27 mouse cellular contexts compared by ENCODE assay signal in the genomic region with DNA sequence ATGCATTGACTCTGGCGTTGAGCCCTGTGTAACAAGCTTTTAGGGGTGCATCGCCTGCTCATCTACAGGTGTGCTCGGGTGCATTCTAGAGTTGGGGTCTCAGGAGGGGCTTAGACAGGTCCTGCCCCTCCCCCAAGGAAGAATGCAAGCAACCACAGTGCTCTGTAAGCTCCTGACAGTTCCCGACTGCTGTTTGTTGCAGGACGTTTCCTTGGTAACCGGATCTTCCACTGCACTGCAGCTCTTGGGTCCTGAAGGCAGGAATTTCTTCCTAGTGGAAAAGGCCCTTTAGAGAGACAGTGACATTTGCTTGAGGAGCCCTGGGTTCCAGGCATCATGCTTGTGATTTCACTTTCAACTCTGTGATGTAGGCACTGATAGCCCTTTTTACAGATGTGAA. TPM values are rescaled to one million over a fixed set of nuclear protein-coding genes. Genes with fewer than 3 reads are reported as not detected.
DNase-seq lines count a peak whose midpoint lies in the region; ATAC-seq lines count a peak whose summit lies in the region.
"Had no signal": no experiment of that assay in that cellular context is flagged by ENCODE, and none has a peak within 500 bp of the region (broad histone marks: within the 10 kb centered on the region; RNA-seq: fewer than 3 reads in every experiment).

No protein-coding gene starts in this region.

- DNase-seq in forebrain, embryonic 14.5 days (ENCODE audit: low spot score) = peak; percentile 26
- DNase-seq in layer of hippocampus, adult 8-10 months (ENCODE audit: low spot score in 2 of 2) = peak; percentile 21 to 29
- DNase-seq in layer of hippocampus, postnatal 25 days (ENCODE audit: extremely low spot score in 1 of 2, low spot score in 1 of 2) = no peak
- peak; percentile 26 for DNase-seq in retina, postnatal 1 day
- DNase-seq in retina, embryonic 14.5 days (ENCODE audit: low spot score) = no peak
- peak; percentile 20 to 22 for DNase-seq in layer of hippocampus, postnatal 10 days (ENCODE audit: low spot score in 2 of 2)
- DNase-seq in thymus, postnatal 14 days = no peak
- DNase-seq: adrenal gland, postnatal 25 days; cerebellum, adult 2 months; cerebellum, postnatal 36 days; gastrocnemius, postnatal 10 days; heart, adult 2 months; kidney, adult 11 months; liver, postnatal 0 days; lung, postnatal 10 days had no signal

- no peaks in the 10 kb centered on the region for H3K9me3 ChIP-seq in forebrain, embryonic 14.5 days (replicated peaks; ENCODE audit: control insufficient read depth, low read length)
- no peaks in the 10 kb centered on the region for H3K9me3 ChIP-seq in forebrain, embryonic 16.5 days (ENCODE audit: control insufficient read depth, low read length)
- H3K9me3 ChIP-seq: embryonic facial prominence, embryonic 12.5 days; forebrain, embryonic 15.5 days; G1E; heart, embryonic 15.5 days; limb, embryonic 10.5 days; neural tube, embryonic 12.5 days had no signal

- H3K4me1 ChIP-seq in forebrain, embryonic 14.5 days (ENCODE audit: control insufficient read depth, insufficient read depth, low read length) = no peaks in the 10 kb centered on the region
- H3K4me1 ChIP-seq in forebrain, embryonic 16.5 days (replicated peaks; ENCODE audit: control insufficient read depth, insufficient read depth, low read length) = no peaks in the 10 kb centered on the region
- H3K4me1 ChIP-seq: embryonic facial prominence, embryonic 12.5 days; forebrain, embryonic 15.5 days; heart, embryonic 15.5 days; limb, embryonic 10.5 days; neural tube, embryonic 12.5 days had no signal

- ATAC-seq in forebrain, embryonic 14.5 days = no peak
- no peak for ATAC-seq in forebrain, embryonic 16.5 days
- ATAC-seq: forebrain, embryonic 15.5 days; liver, postnatal 0 days had no signal

- H3K27me3 ChIP-seq in forebrain, embryonic 14.5 days (replicated peaks; ENCODE audit: control insufficient read depth, insufficient read depth, low read length) = no peaks in the 10 kb centered on the region
- no peaks in the 10 kb centered on the region for H3K27me3 ChIP-seq in forebrain, embryonic 16.5 days (replicated peaks; ENCODE audit: control insufficient read depth, insufficient read depth, low read length)
- H3K27me3 ChIP-seq: embryonic facial prominence, embryonic 12.5 days; forebrain, embryonic 15.5 days; heart, embryonic 15.5 days; neural tube, embryonic 12.5 days had no signal

- 69% methylated on average over 6 of the region's 6 CpGs for WGBS in forebrain, embryonic 14.5 days
- WGBS in forebrain, embryonic 16.5 days = 68% methylated on average over 6 of the region's 6 CpGs

- 0 out of 2 replicates have a peak, but pooled peaks cover 7% of the 10 kb centered on the region for H3K36me3 ChIP-seq in forebrain, embryonic 14.5 days (ENCODE audit: control insufficient read depth, insufficient read depth, low read length)
- H3K36me3 ChIP-seq in forebrain, embryonic 16.5 days (ENCODE audit: control insufficient read depth, insufficient read depth) = no peaks in the 10 kb centered on the region
- H3K36me3 ChIP-seq: forebrain, embryonic 15.5 days; heart, embryonic 15.5 days; neural tube, embryonic 12.5 days had no signal

- H3K4me3 ChIP-seq in forebrain, embryonic 14.5 days (ENCODE audit: low read depth, low read length) = no peak overlapping the region
- no peak overlapping the region for H3K4me3 ChIP-seq in forebrain, embryonic 16.5 days (replicated peaks; ENCODE audit: low read length)
- H3K4me3 ChIP-seq: embryonic facial prominence, embryonic 12.5 days; erythroblast, embryonic 14.5 days; forebrain, embryonic 15.5 days; heart, adult 2 months; heart, embryonic 15.5 days; limb, embryonic 10.5 days; neural tube, embryonic 12.5 days had no signal

- H3K27ac ChIP-seq in forebrain, embryonic 14.5 days (ENCODE audit: low read depth, low read length) = no peak overlapping the region
- H3K27ac ChIP-seq in forebrain, embryonic 16.5 days (ENCODE audit: low read length) = no peak overlapping the region
- H3K27ac ChIP-seq: embryonic facial prominence, embryonic 12.5 days; forebrain, embryonic 15.5 days; heart, adult 2 months; heart, embryonic 15.5 days; limb, embryonic 10.5 days; neural tube, embryonic 12.5 days; stomach, postnatal 0 days had no signal

- no peak overlapping the region for H3K4me2 ChIP-seq in forebrain, embryonic 14.5 days (ENCODE audit: low read length)
- H3K4me2 ChIP-seq in forebrain, embryonic 16.5 days (ENCODE audit: low read length) = no peak overlapping the region
- H3K4me2 ChIP-seq: embryonic facial prominence, embryonic 12.5 days; forebrain, embryonic 15.5 days; heart, embryonic 15.5 days; neural tube, embryonic 12.5 days had no signal

- no peak overlapping the region for H3K9ac ChIP-seq in forebrain, embryonic 14.5 days (ENCODE audit: low read length)
- no peak overlapping the region for H3K9ac ChIP-seq in forebrain, embryonic 16.5 days (replicated peaks; ENCODE audit: low read depth, low read length)
- H3K9ac ChIP-seq: embryonic facial prominence, embryonic 12.5 days; forebrain, embryonic 15.5 days; heart, embryonic 15.5 days; liver, postnatal 0 days; neural tube, embryonic 12.5 days had no signal

RNA-seq across cellular contexts. Expression of a gene that starts 17.2 kb away (rescaled TPM):
- polyA plus RNA-seq in forebrain, embryonic 14.5 days (2014; fragmentation: Nextera tagmentation; extraction: Ambion mirVana) = not detected in 2 replicates
- not detected in 2 replicates for polyA plus RNA-seq in forebrain, embryonic 16.5 days (2015; fragmentation: Nextera tagmentation; extraction: Ambion mirVana)
- total RNA-seq in layer of hippocampus, adult 8-10 months (2022) = under 1 TPM in 1 of 4 experiments, not detected in 3; 0.20 TPM
- total RNA-seq in layer of hippocampus, postnatal 25 days (2021) = not detected
- not detected for total RNA-seq in layer of hippocampus, postnatal 10 days (2021)
- total RNA-seq: adrenal gland, postnatal 25 days; G1E; gastrocnemius, postnatal 10 days; heart, adult 2 months; hematopoietic stem cell, adult 5-6 weeks; liver, adult 2 months; megakaryocyte progenitor cell, adult 5-6 weeks had no signal
- polyA plus RNA-seq: cerebellum, adult 2 months; embryonic facial prominence, embryonic 12.5 days; erythroblast, embryonic 14.5 days; G1E; limb, embryonic 10.5 days; liver, adult 2 months; liver, postnatal 0 days; neural tube, embryonic 12.5 days; stomach, postnatal 0 days had no signal

RNA-seq across cellular contexts. Expression of a gene that starts 19.3 kb away (rescaled TPM):
- polyA plus RNA-seq in forebrain, embryonic 14.5 days (2014; fragmentation: Nextera tagmentation; extraction: Ambion mirVana) = 25.9 and 27.5 TPM in 2 replicates
- 26.5 and 32.7 TPM in 2 replicates for polyA plus RNA-seq in forebrain, embryonic 16.5 days (2015; fragmentation: Nextera tagmentation; extraction: Ambion mirVana)
- 10 to 100 TPM; 10.6 to 14.9 (median 13.3) TPM for total RNA-seq in layer of hippocampus, adult 8-10 months (2022)
- 10 to 100 TPM; 10.5 to 12.2 TPM for total RNA-seq in layer of hippocampus, postnatal 25 days (2021)
- 10 to 100 TPM; 10.2 to 12.6 TPM for total RNA-seq in layer of hippocampus, postnatal 10 days (2021)

RNA-seq across cellular contexts. Expression of a gene that starts 25.4 kb away (rescaled TPM):
- 2.4 and 4.1 TPM in 2 replicates for polyA plus RNA-seq in forebrain, embryonic 14.5 days (2014; fragmentation: Nextera tagmentation; extraction: Ambion mirVana)
- polyA plus RNA-seq in forebrain, embryonic 16.5 days (2015; fragmentation: Nextera tagmentation; extraction: Ambion mirVana) = 3.0 and 3.8 TPM in 2 replicates
- 1 to 10 TPM; 4.8 to 7.5 (median 5.5) TPM for total RNA-seq in layer of hippocampus, adult 8-10 months (2022)
- total RNA-seq in layer of hippocampus, postnatal 25 days (2021) = 1 to 10 TPM; 3.3 to 5.0 TPM
- 1 to 10 TPM; 4.4 to 4.8 TPM for total RNA-seq in layer of hippocampus, postnatal 10 days (2021)

RNA-seq across cellular contexts. Expression of a gene that starts 41.4 kb away (rescaled TPM):
- polyA plus RNA-seq in forebrain, embryonic 14.5 days (2014; fragmentation: Nextera tagmentation; extraction: Ambion mirVana) = 5.7 and 5.8 TPM in 2 replicates
- polyA plus RNA-seq in forebrain, embryonic 16.5 days (2015; fragmentation: Nextera tagmentation; extraction: Ambion mirVana) = 4.4 and 6.2 TPM in 2 replicates
- total RNA-seq in layer of hippocampus, adult 8-10 months (2022) = 10 to 100 TPM in 1 of 4 experiments, 1 to 10 TPM in 3; 5.7 to 11.3 (median 8.1) TPM
- total RNA-seq in layer of hippocampus, postnatal 25 days (2021) = 1 to 10 TPM; 6.3 to 7.4 TPM
- total RNA-seq in layer of hippocampus, postnatal 10 days (2021) = 1 to 10 TPM; 5.2 to 5.9 TPM

RNA-seq across cellular contexts. Expression of a gene that starts 43.1 kb away (rescaled TPM):
- polyA plus RNA-seq in forebrain, embryonic 14.5 days (2014; fragmentation: Nextera tagmentation; extraction: Ambion mirVana) = 92.0 and 95.0 TPM in 2 replicates
- polyA plus RNA-seq in forebrain, embryonic 16.5 days (2015; fragmentation: Nextera tagmentation; extraction: Ambion mirVana) = 107 and 119 TPM in 2 replicates
- total RNA-seq in layer of hippocampus, adult 8-10 months (2022) = 10 to 100 TPM; 63.2 to 84.2 (median 72.6) TPM
- total RNA-seq in layer of hippocampus, postnatal 25 days (2021) = 10 to 100 TPM; 71.8 to 72.9 TPM
- total RNA-seq in layer of hippocampus, postnatal 10 days (2021) = 10 to 100 TPM; 66.2 to 79.4 TPM

Comparison
In these comparisons a context has a peak if more than half of its experiments do, and no peak if none do; other contexts are left out.
1. DNase-seq: peak in forebrain, embryonic 14.5 days (single experiment), layer of hippocampus, adult 8-10 months (2 of 2), retina, postnatal 1 day (single experiment) and layer of hippocampus, postnatal 10 days (2 of 2); none in layer of hippocampus, postnatal 25 days (0 of 2), retina, embryonic 14.5 days (single experiment) and thymus, postnatal 14 days (single experiment).